Mouse (Mus musculus) kidney, postnatal 4 days (tissue): ENCODE measurements around the gene Tspan9.

ENCODE experiments used
- DNase-seq, 2 experiments: peaks; one replicate each; pipeline ENCODE4 v3.0.0; 2021; ENCODE audit warnings: mixed read lengths in 2 of 2

Gene Tspan9

DNA sequence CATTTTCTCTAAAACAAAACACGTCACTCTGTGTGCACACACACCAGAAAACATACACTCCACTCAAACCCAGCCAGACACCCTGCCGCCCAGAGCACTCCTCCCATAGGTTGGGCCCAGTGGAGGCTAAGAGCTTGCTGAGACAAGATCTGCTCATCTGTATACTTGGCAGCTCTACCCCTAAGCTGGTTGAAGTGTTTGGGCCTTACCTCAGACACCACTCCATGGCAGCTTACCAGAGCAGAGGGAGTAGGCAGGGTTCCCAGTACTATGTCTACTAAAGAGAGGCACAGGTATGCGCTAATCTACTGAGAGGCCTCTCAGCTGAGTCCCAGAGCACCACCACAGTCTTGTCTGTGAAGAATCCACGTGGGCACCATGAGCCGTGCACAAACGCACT, 10.8 kb downstream of the Tspan9 start:
- DNase-seq = peak in 1 of 2 experiments; percentile 1

DNA sequence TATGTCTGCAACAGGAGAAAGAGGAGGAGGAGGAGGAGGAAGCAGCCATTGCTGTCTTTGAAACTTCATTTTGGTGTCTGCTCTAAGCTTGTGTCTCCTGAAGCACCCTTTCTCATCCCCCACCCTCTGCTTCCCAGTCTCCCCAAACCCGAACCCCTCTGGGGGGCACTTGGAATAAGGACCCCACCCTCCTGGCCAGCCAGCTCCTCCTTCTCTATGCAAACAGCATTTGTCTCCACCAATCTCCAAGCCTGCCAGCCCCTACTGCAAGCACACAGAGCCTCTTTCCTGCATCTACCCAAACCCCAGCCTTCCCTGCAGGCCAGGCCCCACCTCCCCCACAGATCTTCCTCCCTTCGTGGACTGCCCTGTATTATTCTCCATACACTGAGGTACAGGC, 12.0 kb downstream of the Tspan9 start:
- DNase-seq = peak in 1 of 2 experiments; percentile 2

DNA sequence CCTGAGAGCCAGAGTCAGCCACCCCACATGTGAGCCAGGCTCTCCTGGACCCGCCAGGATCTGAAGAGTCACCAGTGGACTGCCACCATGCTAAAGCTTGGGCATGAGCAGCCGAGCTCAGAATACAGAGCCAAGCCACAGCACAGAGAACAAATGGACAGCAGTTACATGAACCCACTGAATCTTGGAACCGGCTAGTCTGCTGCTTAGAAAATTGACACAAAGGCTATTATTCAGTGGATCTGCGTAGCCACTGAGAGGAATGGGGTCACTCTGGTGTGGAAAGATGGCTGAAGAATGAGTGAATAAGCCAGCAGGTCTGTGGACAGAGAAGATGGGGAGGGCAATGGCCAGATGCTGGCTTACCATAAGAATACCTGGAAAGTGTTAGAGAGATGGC, 12.7 kb downstream of the Tspan9 start:
- peak in 1 of 2 experiments; percentile 0 for DNase-seq

DNA sequence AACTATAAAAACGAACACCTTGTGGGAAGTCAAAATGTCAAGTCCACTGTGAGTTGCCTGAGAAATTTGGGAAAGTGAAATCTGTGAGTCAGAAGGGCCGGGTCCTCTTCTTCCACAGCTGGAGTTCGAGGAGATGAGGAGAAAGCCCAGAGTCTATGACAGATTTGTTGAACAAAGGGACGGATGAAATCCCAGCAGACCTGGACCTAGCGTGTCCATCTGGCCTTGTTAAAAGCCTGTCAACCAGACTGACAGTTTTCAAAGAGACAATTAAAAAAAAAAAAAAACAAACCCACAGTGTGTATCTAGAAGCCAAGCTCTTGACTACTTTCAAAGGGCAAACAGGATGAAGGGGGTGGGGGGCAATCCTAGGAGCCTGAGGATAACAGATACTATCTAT, 14.0 kb downstream of the Tspan9 start:
- DNase-seq = no peak

DNA sequence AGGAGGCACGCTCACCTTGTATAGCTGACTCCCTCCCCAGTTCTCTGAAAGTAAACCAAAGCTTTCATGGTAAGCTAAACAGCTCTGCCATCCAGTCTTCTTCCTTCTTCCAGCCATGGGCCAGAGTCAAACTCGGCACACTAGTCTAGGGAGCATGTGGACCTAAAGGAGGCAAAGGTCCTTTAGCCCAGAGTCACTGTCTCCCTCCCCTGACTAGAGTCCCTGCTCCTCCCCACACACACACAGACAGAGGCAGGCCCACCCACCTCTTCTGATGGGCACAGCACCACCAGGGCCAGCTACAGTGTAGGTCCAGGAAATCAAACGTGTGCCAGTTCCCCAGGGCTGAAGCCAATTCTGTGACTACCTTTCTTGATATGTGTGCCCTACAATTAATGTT, 16.1 kb downstream of the Tspan9 start:
- no peak for DNase-seq

DNA sequence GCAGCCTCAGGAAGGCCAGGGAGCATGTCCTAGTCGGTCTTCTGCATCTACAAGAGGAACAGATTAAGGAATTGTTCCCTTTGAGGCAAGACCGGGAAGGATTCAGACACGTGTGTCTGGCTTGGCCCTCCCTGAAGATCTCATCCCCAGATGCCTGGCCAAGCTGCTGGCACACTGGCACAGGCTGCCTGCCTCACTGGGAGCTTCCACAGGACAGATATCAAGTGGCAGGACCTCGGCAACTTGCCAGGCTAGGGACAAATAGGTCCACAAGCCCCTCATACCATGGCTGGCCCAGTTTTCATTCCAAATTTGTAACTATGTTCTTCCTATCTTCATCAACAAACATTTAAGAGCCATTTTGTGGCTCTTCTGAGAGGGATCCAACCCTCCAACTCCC, 16.5 kb downstream of the Tspan9 start:
- DNase-seq = peak in 1 of 2 experiments; percentile 5

DNA sequence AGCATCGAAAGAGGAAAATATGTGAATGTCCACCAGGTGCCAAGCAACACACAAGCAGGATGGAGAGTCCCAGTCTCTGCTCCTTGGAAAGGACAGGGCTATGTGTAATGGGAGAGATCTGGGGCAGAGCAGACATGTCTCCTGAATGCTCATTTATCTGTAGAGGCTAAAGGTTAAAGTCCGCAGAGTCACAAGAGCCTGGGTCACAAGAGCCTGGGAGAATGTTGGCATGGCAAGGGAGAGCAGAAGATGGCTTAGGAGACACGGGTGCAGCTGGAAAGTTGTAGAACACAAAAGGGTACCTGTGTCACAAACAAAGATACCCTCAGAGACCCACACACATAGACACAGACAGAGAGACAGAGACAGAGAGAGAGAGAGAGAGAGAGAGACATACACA, 17.9 kb downstream of the Tspan9 start:
- no peak for DNase-seq

DNA sequence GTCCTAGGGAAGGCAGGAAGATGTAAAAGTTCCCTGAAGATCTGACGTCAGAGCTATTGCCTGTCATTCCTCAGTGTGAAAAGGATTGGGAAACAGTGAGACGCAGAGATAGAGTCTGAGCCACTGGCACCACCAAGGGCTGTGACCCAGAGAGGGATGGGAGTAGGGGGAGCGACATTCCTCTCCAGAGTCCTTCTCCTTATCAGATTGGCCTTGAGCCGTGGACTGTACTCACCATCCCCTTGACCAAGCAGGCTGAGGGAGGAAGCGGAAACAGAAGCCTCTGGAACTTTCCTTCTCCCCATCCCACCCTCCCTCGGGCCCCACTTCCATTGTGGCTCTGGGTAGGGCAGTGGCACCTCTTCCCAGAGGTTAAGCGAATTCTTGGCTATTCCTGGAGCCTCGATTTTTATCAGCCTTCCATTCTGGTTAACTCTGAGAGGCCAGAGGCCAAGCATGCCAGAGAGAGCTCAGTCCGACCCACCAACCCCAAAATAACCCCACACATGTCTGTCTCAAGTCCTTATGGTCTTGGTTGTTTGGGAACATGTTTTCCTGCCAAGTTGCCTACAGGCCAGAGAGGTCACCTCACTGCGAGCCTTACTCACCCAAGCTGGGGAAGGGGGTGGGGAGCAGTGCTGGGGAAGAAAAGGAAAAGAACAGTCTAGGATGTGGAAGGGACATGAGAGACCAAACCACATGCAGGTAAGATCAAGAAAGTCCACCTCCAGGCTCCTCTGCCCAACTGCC, 19.0 kb downstream of the Tspan9 start:
- DNase-seq = peak; percentile 46 to 64

DNA sequence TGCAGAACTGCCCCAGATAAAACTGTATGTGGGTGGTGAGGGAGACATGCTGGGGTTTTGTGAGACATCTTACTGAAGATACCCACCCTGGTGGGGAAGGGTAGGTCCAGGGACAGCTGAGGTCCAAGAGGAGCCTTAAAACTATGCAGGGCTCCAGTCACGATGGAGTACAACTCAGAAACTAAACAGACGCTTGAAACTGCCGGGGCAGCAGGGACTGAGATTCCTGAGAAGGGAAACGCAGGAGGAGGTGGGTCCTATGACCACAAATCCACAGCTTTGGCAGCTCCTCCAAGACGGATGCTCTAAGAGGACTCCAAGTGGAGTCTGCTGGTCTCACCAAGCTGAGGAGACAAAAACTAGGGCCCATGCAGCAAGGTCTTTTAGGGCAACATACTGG, 21.3 kb downstream of the Tspan9 start:
- no peak for DNase-seq

DNA sequence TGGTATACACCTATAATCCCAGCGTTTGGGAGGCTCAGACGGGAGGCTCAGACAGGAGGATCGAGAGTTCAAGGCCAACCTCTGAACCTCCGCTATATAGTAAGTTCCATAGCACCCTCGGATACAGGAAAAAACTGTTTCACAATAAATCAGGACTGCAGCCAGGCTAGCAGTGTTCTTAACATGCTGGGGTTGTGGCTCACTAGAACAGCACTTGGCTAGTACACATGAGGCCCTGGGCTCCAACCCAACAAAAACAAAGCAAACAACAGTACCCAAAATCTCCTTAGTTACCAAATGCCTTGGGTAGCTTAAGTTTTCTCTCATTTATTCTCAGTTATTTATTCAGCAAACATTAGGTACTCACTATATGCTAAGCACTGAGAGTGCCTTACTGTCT, 21.7 kb downstream of the Tspan9 start:
- no peak for DNase-seq

DNA sequence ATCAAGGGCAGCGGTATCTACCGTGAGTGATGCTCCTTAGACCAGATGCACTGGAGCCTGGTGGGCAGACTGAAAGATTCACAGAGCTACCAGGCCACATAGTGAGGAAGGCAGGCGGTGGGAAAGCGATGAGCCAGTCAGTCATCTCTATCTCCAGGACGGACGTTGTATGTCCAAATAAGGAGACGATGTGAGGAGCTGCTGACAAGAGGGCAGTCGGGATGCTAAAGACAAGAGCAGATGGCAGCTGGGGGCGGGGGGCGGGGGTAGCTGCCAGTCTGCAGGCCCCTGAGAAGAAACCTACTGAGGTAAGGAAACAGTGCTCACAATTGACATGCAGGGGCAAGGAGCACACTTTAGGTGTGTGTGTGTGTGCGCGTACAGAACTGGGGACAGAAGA, 22.6 kb downstream of the Tspan9 start:
- DNase-seq = no peak

DNA sequence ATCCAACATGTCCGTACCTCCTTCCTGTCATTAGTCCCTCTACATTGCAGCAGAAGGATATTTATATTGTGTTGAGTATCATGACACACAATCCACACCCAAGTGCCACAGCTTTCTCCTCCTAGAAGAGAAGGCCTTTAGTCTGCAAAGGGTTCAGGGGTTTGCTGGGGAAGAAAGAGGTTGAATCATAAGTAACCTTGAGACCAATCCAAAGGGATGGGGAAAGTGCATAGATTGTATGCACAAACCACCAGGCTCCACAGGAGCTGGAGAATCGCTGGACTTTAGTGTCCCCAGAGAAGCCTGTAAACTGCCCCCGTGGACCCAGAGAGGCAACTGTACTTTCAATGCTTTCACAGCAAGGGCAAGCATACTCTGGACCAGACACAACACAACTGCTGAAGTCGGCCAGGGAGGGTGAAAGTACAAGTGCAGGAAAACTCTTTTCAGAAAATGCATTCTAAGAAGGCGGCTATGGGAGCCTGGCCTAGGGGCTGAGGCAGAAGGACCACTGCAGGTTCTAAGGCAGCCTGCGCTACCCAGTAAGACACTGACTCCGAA, 24.6 kb downstream of the Tspan9 start:
- no peak for DNase-seq

DNA sequence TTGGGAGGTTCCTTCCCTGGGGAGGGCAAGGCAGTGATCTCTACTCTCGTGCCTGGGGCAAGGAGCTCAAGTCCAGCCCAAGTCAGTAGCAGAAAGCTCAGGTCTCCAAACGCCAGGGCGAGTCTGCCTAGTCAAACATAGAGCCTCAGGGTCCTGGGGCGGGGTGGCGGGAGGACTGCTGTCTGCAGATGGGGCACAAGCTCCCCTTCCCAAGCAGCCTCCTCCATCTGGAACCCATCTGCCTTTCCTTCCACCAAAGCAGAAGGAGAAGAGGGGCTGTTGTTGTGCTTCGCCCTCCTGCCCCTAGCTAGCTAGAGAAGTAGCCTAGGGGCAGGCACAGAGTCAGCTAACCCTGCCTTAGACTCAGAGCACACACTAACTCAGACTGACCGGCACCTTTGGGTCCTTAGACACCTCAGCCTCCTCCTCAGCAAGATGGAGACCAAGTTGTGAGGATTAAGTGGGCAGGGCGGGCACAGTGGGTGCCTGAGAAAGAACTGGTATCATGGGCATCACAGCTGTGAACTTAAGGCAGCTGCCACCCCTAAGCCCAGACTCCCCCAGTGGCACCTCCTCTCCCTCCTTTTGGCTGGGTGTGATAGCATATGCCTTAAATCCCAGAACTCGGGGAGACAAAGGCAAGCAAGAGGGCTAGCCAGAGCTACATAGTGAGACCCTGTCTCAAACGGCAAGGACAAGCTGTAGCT, 26.4 kb downstream of the Tspan9 start:
- no peak for DNase-seq

DNA sequence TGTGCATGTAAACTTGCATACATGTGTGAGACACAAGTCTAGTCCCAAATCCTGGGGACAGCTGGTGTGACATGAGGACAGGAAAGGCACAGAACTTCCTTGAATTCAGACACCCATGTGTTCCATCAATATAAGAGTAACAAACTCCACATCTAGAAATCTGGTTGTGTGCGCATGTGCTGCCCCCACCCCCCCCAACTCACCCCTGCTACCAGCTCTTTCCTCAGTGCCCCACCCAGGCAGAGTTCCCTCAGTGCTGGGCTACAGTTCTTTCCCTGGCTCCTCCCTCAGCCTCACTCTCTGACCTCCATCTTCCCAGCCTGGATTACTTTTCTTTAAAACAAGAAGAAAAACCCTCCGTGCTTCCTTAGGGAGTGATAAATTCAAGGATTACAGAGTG, 27.1 kb downstream of the Tspan9 start:
- no peak for DNase-seq

DNA sequence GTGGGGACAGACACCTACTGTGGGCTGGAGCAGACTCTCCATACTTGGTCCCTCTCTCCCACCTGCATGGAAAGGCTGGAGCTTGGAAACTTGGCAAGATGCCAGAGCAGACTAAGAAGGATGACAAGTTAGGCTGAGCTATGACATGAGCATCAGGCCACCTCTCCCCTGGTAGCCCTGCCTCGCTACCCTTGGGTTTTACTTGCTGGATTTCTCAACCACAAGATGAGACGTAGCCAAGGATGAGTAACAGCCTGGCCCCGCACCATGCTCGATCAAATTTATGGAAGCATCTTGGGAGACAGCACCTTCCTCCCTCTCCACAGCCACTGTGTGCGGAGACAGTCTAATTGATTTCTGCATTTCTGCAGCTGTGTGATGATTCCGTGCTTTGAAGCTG, 28.3 kb downstream of the Tspan9 start:
- DNase-seq = no peak

DNA sequence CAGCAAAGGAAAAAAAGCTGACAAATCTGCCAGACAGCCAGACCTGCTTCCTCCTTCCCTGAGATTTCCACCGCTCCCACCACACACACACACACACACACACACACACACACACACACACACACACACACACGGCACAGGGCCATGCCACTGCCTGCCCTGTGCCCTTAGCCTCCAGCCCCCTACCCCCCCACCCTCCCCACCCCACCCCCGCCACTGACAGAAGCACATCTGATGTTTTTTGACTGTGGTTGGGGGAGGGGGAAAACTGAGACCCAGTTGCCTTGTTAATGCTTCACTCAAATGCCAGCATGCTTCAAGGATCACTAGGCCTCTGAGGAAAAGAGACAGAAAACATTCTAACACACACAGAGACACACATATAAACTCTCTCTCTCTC, 30.8 kb downstream of the Tspan9 start:
- peak in 1 of 2 experiments; percentile 64 for DNase-seq

DNA sequence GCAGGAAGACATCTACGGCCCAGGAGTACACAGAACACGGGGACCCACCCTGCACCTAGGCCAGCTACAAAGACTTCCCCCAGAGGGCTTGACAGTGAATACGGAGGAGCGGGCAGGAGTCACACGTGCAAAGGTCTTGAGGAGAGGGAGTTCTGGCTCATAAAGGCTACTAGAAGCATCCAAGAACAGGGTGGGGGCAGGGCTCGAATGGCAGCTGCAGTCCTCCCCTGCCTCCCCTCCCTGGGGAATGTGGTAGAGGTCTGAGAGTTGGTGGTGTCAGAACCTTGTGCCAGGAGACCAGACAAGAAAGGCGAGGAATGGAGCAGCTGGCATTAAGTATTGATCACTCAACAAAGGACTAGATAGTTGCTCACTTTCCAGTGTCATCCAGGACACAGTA, 31.6 kb downstream of the Tspan9 start:
- DNase-seq = peak; percentile 62 to 75

DNA sequence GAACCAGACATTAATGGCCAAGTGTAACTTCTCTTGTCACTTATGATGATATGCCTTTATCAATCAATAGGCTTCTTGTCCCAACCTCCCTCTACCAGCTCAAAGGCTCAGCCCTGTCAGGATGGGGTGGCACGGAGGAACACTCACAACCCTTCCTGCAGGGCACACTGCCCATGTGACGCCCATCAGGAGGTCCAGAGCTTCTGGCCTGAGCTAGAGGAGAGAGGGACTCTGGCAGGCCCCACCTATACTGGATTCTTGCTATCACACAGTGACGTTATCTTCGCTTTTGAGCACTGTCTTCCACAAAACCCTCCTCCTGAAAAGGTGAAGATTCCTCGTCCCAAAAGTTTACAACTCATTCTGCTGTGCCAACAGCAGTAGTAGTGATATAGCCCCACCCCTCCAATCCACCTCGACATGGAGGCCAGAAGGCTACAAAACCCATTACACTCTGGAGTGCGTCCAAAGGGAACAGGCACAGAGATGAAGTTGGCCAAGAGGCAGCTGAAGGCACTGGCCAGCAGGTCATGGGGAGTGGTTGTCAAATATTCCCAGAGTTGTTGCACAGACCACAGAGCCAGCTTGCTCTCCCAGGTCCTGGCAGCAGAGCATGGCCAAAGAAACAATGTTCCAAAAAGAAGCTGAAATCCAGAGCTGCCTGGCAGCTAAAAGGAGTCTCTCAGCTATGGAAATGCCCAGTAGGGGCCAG, 34.9 kb downstream of the Tspan9 start:
- DNase-seq = peak in 1 of 2 experiments; percentile 47

DNA sequence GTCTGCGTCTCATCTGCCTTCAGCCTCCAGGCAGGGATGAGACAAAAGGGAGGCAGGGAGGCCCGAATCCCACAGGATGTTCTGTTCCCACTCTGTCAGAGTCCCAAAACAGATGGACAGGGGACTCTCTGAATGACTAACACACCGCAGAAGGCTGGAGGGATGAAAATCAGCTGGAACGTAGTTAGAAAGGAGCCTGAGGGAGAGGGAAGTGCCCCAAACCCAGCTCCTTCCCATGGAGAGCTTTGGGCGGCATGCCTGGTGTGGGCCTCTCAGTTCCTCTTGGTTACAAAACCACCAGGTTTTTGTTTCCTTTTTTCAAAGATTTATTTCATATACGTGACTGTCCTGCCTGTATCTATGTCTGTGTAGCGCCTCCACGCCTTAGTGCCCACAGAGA, 35.7 kb downstream of the Tspan9 start:
- DNase-seq = no peak

DNA sequence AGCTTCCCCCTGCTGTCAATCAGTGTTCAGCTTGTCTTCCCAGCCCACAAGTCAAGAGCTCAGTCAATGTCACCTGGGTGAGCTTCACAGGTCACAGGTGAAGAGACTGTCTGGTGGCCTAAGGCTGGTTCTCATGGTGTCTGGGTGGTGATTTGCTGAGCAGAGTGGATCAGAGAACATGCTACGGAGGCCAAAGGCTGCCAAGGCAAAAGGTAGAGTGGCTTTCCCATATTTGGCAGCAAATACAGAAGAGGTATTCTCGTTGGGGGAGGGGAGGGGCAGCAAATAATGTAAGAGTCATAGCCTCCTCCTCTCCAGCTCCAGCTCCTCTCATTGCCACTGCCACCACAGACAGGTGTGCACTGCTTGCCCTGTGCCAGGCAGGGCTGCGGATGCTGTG, 37.2 kb downstream of the Tspan9 start:
- DNase-seq = no peak

DNA sequence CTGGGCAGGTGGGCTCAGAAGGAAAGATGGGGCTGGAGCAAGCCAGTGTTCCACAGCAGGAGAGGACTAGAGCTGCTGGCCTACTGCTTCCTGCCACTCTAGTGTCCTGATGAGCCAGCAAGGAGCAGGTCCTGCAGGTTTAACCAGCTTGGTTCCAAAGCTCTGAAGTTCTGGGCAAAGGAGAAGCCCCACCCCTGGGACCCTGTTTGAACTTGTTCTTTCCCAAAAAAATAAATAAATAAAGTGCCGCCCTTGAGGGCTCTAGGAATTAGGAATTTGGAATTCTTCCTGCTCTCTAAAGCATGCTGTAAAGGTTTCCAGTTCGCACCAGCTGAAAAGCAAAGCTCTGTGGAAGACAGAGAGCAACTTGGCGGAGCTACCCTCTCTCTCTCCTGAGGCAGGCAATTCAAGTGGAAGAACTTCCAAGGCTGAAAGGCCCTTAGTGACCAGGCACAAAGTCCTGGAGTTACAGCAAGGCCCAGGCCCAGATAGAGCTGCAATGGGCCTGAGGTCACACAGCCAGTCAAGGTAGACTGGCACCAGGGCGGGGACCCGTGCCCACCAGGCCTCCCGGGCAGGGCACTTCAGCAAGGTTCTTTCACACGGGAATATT, 38.6 kb downstream of the Tspan9 start:
- peak; percentile 47 to 69 for DNase-seq

DNA sequence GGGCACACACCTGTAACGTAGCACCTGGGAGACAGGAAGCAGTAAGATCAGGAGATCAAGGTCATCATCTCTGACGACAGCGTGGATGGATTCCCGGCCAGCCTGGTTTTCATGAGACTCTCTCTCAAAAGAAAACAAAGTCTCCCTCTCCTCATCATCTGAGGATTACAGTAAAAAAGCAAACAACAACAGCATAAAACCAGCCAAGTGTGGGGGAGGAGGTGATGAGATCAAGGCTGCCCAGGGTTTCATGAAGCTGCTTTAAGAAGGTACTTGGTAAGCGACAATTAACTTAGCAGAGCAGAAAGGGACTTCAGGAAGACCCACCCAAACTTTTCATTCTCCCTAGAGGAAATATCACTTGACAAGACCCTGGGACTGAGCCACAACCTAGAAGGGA, 39.5 kb downstream of the Tspan9 start:
- DNase-seq = no peak
